Mouse (Mus musculus) liver, embryonic 14.5 days (tissue): Measurements from ENCODE around the gene Cachd1.

ENCODE experiments used
- CTCF ChIP-seq: IDR thresholded peaks from 2 replicates; pipeline ENCODE4 v1.5.1; 2016; ENCODE audit warnings: antibody characterized with exemption, low read depth, control low read depth
- EP300 ChIP-seq: IDR thresholded peaks from 2 replicates; pipeline ENCODE4 v1.6.1; 2016; ENCODE audit warnings: antibody characterized with exemption, low read depth

DNA sequence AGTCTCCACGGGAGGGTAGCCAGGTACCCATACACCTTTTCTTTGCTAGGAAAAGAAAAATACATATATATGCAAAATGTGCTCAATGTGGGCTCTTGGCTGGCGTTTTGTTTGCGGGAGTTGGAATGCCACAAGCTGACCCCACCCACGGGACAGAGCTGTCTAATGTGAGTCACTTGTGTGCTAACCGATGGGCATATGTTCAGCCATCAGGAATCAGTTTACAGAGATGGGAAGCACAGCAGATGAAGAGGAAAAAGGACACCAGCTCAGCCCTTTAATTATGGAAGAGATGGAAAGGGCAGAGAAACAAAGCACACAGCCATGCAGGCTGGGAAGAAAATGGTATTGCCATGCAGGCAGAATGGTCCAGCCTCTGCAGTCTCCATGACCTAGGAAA is 250.1 kb downstream of the Cachd1 start:
- TF ChIP-seq CTCF: no peak
- TF ChIP-seq EP300: no peak
